Mouse (Mus musculus) embryo, embryonic 10 days (tissue): ENCODE data around the gene Olfr205.
"Not testable (repeated sequence)": the region's sequence is repeated elsewhere in the genome, so short reads cannot be mapped to it uniquely, and the experiment has no call there.

ENCODE experiments used
- DNase-seq: peaks from one replicate; pipeline ENCODE4 v3.0.0-alpha.2; 2015; ENCODE audit warnings: low spot score

The Olfr205 gene

DNA sequence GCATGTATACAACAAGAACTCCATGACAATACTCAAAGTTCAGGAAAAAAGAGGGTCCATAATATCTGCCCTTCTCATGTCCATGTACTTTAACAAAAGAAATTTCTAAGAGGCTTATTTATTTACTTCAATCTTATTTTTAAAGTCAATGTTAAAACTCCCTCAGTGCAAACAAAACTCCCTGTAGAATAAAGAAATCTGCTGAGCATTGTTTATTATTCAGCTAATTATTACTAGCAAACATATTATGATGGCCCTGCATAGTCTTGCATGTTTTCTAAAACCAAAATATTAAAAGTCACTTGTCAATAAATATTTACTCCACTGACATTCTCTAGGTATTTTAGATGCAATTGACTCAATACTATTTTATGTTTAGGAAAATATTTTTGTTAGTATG is at the start of gene Olfr205:
Olfr205 (minus strand) TSS at position 101 of the 400 bp plus-strand sequence.
- no peak for DNase-seq

DNA sequence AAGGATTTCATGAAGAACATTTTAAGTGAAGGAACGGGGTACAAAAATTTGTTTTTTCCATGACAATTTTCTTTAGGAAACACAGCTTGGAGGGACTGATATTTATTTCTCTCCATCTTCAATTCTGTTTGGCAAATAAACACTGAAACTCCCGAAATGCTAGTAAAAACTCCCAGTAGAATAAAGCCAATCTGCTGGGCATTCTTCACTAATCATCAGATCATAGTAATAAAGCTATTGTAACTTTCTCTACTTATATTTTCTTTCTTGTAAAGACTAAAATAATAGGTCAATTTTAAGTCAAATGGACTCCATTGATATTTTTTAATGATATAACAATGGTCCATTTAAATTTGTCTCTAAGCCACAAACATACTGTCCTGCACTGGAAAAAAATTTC is 33.0 kb upstream of the Olfr205 start, which contains the start of gene Olfr209:
Olfr209 (minus strand) TSS at position 101 of the 400 bp plus-strand sequence.
- DNase-seq = no peak

DNA sequence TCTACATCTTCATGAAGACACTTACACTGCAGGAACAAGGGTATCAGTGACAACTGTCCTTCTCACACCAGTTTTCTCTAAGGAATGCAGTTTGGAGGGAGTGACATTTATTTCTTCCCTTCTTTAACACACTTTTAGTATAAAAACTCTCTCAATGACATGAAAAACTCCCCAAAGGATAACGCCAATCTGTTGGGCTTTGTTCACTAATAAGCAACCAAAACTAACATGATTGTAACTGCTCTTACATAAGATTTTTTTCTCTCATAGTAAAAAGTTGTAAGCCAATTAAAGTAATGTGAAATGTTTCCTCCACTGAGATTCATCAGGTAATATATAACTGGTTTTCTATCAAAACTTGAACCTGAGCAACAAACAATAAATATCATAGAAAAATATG is 18.2 kb upstream of the Olfr205 start, which contains the start of gene Olfr206:
Olfr206 (minus strand) TSS at position 101 of the 400 bp plus-strand sequence.
- DNase-seq = no peak

GRCm38 (mm10) chr16:59323262-59323661 is 7.7 kb downstream of the Olfr205 start:
- DNase-seq = not testable (repeated sequence)

- no peak for DNase-seq
Observed at GRCm38 (mm10) chr16:59318148-59318547, 12.8 kb downstream of the Olfr205 start, which contains the start of gene Olfr204. Gene Olfr204, minus strand, starts transcription at chr16:59318248.

DNA sequence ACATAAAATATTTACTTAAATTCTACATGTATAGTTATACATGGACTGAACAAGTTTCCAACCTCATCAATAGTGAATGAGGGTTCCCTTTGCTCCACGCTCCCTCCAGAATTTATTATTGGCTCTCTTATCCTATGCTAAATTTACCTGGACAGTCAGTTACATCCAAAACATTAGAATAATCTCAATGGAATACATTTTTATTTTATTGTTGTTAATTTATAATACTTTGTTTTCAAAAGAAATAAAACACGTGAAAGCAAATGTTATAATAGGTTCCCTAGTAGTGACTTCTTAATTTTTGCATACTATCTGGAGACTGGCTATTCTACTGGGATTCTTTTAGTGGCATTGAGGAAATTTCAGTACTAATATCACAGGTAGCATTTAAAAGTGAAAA is 32.4 kb downstream of the Olfr205 start, which contains the start of gene Olfr203:
Olfr203 (plus strand) TSS at position 301 of the 400 bp plus-strand sequence.
- DNase-seq = no peak

DNA sequence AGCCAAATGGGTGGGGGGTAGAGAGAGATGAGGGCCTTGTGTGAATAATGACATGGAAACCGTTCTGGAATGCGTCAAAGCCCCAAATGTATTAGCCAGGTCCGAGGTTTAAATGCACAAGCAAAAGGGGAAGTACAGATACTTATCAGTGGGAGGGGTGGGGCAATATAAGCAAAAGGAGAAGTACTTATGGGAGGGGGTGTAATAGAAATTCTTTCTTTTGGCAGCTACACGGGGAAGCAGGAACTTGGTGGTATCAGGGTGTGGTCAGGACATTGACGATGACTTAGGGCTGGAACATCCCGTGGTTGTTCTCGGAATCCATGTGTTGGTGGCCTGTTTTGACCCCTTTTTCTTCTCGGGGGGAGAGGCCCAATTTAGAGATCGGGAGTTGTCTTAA is 43.4 kb downstream of the Olfr205 start:
- not testable (repeated sequence) for DNase-seq

DNA sequence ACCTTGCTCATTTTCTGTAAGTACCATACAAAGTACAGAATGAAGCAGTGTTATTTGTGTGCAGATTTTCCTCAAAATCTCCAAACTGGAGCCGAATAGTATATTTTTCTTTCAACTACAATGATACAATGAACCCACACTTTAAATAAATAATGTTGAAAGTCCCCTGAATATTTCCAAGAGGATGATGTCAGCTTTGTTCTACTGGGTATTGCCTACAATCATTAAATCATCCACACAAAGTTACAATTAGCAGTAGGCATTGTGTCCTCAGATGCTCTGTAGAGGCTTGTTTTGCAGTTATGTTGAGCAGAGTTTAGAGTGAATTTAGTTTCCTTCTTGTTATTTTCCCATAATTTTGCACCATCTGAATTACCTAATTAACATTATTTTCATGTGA is 44.2 kb downstream of the Olfr205 start, which contains the start of gene Olfr202:
Olfr202 (minus strand) TSS at position 101 of the 400 bp plus-strand sequence.
- no peak for DNase-seq

GRCm38 (mm10) chr16:59283476-59283875 is 47.5 kb downstream of the Olfr205 start:
- no peak for DNase-seq

DNA sequence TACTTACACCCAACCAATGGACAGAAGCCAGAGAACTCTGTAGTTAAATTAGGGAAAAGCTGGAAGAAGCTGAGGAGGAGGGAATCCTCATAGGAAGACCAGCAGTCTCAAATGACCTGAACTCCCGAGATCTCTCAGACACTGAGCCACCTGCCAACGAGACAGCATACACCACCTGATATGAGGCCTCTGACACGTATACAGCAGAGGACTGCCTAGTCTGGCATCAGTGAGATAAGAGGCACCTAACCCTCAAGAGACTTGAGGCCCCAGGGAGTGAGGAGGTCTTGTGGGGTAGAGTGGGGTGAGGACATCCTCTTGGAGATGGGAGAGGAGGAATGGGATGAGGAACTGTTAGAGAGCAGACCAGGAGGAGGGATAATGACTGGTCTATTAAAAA is 50.4 kb downstream of the Olfr205 start:
- no peak for DNase-seq
